Mouse (Mus musculus) spleen, embryonic (tissue): ENCODE measurements at regions not wholly inside any gene's neighbourhood (a gene's known extent, or its start where the extent isn't known, plus 50 kb on each side); places are given as distances from the start of the nearest gene placed in this dataset.
"Not testable (repeated sequence)": the region's sequence is repeated elsewhere in the genome, so short reads cannot be mapped to it uniquely, and the experiment has no call there.

Source experiments
- CTCF ChIA-PET: fragments of 350-600 bp; sonication (Branson Sonifier 250); formaldehyde crosslinking; loops from one replicate; lab custom pipeline; 2022; lab: Charles Lee

DNA sequence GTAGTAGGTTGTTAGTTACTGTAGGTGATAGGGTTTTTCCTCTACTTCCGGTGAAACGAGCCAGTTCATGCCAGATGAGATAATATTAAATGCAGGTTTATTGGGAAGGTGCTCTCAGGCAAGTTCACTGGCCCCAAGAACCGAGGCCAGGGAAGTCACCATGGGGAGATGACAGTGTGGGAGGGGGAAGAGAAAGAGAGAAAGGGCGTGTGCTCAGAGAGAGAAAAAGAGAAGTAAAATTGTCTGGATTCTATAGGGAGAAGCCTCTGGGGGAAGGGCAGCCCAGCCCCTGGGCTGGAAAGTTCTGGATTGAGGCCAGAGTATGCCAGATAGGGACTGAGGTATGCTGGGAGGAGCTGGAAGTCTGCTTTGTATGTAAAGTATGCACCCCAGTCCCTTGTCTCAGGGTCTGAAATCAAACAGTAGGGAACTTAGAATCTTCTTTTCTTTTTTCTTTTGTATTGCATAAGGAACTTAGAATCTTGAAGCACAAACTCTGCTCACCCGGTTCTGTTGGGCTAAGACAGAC is 292.9 kb upstream of the Arglu1 start:
- CTCF ChIA-PET: interaction anchor here (0.6 kb wide), 1 partner anchor 836 kb away, joined by 11 read pairs; no protein-coding TSS in a partner anchor

DNA sequence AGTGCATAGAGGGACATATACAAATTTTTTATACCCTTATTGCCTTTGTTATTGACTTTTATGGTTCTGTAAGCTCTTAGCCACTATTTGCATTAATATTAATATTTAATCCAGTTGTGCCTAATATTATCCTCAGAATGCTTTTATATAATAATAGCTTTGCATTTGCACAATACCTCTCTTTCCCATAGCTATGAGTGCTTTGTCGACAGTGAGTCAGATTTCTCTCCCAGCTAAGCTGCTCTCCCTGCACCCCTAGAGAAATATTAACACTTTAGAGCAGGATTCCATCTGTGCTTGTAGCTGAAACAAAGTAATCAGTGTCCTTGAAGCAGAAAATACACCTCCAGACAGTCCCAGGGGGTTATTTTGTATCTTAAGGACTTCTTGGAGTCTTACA is 288.6 kb upstream of the Arglu1 start:
- CTCF ChIA-PET: no interaction called here

DNA sequence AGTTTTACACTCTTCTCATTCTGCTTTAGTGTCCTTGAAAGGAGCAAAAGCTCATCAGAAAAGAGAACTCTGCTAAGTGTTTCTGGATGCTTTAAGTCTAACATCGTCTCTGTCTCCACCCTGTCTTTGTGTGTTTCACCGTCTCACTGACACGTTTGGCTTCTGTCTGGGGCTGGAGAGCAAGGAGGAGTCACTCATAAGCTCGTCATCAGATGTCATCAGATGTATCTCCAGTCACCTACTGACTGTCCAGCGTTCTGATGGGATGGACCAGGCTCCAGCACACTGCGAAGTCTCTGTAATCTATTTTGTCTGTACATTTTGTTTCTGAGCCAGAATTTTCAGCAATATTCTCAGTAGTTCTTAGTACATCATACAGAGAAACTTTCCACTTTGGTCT is 283.4 kb upstream of the Arglu1 start:
- CTCF ChIA-PET: no interaction called here

DNA sequence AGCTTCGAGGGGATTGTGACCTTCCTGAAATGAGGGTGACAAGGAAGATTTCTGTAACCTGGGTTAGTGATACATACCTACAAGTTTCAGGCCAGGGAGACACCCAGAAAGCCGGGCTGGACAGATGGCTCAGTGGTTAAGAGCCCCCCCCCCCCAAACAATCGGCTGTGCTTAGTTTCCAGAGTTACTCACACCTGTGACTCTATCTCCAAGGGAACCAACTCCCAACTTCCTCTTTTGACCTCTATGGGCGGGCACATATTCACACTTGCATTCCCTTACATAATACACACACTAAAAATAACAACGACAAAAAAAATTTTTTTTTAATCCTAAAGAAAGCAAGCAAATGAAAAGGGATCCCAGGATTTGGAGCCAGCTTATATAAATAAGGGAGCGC is 283.0 kb upstream of the Arglu1 start:
- CTCF ChIA-PET: interaction anchor here (0.5 kb wide), 1 partner anchor 25 kb away, joined by 3 read pairs; no protein-coding TSS in a partner anchor

DNA sequence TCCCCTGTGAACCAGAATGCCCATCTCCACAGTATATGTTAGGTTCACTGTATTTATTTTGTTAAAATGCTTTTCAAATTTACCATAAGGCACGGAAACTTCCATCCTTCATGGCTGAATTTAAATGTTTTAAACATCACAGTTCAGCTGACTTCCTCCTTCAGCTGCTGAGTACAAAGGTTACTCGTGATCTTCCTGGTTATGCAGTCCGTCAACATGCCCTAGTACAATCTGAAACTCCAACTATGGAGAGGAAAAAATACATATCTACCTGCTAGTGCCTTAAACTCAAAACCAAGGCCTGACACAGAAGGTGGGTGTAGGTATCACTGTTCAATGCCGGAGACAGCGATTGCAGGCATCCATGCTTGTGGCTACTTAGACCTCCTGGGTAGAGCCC is 280.5 kb upstream of the Arglu1 start:
- CTCF ChIA-PET: no interaction called here

DNA sequence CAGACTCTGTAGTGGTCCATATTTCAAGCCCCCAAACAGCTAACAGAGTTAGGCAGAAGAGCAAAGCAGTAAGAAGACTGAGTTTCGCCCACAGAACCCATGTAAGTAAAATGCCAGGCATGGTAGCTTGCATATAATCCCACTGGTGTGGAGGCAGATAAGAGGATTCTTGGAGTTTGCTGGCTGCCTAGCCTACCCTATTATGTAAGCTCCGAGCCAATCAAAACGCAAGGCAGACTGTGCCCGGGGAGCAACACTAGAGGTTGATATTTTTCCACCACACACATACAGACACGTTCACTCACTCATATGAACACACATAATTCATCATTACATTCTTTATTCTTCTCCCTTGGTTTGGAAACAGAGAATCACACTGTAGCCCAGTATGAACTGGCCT is 280.0 kb upstream of the Arglu1 start:
- CTCF ChIA-PET: no interaction called here

DNA sequence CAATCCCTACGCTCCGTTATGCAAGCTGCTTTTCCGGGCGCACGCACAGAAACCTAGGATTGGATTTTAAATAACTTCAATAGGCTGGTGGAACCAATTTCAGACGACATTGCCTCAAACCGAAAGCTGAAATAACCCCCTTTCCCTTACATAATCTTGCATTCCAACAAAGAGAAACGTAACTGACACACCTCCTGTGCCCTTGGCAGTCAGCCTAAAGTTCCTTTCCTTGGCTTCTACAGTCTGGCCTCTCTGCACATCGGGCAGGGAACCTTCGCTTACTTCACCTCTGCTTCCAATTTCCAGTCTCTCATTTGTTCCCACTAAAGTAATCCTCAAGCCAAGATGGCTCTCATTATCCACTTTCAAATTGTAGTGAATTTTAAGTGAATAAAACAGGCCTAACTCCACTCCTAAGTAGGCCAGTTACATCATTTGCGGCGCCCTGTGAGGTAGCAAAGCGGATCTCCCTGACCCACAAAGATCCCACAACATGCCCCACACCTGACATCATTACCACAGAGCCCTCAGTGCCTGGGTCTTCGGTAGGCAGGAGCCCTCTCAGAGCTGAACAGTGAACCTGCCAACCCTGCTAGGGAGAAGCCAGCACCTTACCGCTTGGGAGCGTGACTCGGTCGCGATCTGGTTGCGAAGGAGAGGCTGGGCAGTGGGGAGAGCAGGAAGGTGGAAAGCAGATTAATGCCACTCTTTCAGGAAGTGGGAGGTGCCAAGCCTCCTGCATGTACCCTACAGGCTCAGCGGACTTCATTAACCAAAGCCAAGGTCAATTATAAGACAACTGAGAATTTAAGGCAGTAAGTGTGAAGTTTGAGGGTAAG is 279.0 kb upstream of the Arglu1 start:
- CTCF ChIA-PET: no interaction called here

DNA sequence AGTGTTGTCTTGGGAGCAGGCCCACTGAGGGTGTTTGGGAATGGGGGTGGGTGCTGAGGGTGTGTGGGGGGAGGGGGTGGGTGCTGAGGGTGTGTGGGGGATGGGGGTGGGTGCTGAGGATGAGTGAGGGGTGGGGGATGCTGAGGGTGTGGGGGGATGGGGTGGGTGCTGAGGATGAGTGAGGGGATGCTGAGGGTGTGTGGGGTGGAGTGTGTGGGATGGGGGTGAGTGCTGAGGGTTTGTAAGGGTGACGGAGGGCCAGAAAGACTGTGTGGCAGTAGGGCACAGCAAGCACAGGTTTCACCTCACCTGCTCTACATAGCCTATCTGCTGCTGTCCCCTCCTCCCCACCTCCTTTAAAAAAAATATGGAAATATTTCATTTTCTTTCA is 276.3 kb upstream of the Arglu1 start:
- CTCF ChIA-PET: no interaction called here

DNA sequence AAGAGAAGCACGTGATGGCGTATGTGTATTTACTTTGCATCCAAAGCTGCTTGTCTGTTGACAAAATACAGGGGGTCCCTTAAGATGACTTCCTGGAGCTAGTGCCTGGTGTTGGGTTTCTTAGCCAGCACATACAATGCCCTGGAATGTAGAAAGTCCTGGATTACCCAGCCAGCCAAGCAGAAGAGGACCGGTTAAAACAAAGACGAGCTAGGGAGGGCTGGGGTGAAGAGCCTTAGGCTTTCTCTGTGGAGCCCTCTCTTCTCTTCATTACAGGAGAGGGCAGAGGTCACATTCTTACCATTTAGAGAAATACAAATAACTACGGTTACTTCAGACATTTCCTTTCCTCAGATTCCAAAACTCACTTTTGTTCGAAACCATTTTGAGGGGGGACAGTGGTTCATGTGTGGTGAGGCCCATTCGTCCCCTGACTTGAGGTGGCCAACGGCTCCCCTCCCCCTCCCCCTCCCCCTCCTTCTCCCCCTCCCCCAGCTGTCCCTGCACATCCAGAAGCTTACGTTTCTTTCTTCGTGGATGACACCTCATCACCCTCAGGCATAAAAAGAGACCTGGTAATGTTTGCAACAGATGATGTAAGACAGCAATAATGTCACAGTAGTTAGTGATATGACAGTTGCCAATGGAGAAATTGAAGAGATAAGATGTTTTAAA is 275.8 kb upstream of the Arglu1 start:
- CTCF ChIA-PET: no interaction called here

DNA sequence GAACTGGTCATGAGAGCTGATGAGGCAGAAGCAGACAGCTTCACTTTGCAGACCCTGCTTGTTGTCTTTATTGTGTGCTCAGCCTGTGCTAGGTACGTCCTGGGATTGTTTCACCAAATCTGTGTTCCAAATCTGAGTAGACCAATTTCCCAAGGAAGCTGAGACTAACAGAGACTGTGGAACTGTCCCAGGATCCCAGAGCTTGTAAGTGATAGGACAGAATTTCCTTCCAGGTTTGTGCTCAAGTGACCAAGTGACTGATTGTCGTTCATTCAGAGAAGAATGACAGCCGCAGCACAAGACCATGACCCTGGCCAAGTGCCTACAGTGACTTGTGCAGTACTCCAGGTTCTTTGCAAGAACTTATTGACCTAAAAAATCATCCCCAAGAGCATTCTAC is 269.9 kb upstream of the Arglu1 start:
- CTCF ChIA-PET: interaction anchor here (0.7 kb wide), 1 partner anchor 8 kb away, joined by 3 read pairs; no protein-coding TSS in a partner anchor

DNA sequence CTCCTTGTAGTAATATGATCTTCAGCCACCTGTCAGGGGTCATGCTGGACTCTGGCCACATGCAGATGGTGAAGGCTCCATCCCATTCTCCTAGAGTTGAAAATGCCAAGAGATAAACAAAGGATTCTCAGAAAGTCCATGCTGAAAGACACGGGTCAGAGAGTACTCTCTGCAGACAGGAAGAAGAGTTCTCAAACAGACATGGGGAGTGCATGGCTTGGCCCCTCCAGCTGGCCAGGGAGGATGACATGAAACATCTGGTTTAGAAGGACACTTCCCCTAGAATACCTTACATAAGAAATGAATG is 269.4 kb upstream of the Arglu1 start:
- CTCF ChIA-PET: interaction anchor here (0.7 kb wide), 1 partner anchor 8 kb away, joined by 3 read pairs; no protein-coding TSS in a partner anchor

DNA sequence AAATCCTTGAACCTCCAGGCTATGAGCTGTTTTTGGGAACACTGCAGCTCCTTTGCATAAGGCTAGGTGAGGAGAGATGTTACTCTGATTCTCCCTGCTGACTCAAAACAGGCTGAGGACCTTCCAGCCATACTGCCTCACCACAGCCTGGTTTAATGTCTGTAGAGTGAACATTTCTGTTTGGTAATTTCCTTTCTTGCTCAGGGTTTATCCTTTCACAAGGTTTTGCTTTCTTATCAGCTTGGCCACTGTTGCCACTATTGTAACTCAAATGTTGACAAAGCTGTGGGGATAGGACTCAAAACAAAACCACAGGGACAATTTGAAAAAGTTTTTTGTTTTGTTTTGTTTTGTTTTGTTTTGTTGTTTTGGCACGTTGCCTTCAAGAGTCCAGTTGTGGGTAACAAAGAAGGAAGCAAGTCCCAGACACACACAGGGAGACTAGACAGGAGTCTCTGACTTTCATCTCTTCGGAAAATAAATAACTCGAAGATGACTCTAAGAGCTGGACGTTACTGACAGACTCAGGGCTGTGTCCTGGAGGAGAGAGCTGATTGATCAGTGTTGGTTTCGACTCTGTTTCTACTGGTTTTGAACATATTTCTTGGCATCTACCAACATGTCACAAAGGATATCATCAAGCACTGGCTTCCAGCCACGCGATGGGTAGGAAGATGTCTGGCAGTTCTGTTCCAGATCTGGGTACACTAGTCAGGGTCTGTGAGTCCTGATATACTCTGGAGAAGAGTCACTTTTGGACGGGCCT is 268.9 kb upstream of the Arglu1 start:
- CTCF ChIA-PET: interaction anchor here (0.7 kb wide), 1 partner anchor 7 kb away, joined by 3 read pairs; no protein-coding TSS in a partner anchor

DNA sequence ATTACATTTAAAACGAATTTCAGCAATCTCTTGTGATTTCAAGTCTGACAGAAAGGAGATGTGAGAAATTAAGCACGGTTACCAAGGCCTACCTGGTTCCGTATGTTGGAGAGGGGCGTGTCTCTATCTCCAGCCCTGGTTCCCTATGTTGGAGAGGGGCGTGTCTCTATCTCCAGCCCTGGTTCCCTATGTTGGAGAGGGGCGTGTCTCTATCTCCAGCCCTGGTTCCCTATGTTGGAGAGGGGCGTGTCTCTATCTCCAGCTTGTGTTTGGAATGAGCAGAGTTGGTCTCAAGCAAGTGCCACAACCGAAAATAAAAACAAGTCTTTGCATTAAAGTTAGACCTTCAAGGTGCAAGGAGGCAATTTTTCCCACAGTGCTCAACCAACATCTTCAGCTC is 267.8 kb upstream of the Arglu1 start:
- CTCF ChIA-PET: not testable (repeated sequence)

DNA sequence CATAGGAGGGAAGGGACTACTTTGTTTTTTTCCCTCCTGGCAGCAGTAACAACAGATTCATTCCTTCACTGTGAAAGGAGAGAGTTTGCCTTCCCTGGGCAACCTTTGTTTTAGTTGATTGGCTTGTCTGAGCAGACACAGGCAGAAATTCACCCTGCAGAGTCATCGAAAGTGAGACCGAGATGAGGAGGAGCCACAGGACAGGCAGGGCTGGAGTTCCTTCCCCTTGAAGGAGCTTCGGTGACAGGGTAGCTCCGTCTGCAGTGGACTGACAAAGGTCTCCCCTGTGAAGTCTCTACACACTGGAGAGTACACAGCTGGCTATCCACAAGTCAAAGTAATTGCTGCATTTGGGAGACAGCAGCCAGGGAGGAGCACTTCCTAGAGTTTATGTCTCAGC is 261.9 kb upstream of the Arglu1 start:
- CTCF ChIA-PET: interaction anchor here (0.6 kb wide), 1 partner anchor 8 kb away, joined by 3 read pairs; no protein-coding TSS in a partner anchor

DNA sequence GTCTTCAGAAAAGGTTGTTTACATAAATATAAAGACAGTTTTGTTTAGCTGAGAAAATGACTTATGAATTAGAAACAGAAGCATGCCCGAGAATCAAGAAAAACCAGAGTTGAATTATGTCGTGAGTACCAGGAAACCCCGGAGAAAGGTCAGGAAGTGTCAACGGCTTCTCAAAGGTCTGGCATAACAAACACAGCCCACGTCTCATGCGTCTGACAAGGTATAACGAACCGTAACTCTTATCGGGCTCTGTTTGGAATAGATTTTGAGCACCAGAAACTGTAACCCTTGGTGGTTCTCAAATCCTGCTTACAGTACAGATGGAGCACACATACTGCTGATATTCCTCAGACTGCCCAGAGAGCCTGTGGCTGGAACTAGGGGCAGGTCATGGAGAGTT is 260.9 kb upstream of the Arglu1 start:
- CTCF ChIA-PET: no interaction called here

DNA sequence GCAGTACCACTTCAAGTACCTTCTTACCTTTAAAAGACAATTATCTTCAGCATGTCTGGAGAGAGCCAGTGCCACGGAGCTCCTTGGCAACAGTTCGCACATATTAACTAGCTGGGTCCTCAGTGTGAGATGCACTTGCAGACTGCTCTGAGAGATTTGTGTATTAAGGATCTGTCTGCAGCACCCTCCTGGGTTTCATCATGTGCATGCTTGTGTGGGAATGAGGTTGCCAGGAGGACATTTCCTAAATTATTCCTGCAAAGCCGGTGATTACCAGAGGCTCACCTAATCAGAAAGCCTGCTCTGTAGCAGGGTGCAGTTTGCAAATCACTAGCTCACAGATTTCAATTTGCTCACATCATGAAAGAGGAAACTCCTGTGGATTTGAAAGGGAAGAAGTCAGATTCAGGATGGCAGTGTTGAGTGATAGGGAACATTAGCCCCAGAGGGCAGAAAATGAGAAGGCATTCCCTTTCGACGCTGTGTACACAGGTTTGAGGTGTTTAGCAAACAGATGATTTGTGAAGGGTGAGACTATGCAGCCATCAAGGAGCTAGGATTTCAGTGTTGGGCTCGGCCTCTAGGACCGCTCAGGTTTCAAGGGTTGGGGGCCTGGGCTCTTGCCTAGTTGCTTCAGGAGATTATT is 257.3 kb upstream of the Arglu1 start:
- CTCF ChIA-PET: no interaction called here

DNA sequence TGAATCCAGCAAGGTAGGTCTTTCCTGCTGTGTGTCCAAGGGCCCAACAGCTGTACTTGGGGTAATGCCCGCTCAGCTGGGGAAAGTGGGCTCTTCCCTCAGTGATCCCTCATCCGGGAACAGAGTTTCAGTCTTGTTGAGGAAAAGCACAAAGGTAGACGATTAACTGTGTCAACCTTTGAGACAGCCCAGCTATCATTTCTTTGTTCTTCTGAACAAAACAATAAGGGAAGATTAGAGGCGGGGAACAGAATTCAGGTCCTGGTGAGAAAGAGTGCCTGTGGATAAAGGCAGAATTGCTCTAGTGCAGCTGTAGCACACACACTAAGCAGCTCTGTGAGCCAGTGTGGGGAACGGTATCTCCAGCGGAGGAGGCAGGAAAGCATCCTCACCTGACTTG is 252.7 kb upstream of the Arglu1 start:
- CTCF ChIA-PET: no interaction called here

DNA sequence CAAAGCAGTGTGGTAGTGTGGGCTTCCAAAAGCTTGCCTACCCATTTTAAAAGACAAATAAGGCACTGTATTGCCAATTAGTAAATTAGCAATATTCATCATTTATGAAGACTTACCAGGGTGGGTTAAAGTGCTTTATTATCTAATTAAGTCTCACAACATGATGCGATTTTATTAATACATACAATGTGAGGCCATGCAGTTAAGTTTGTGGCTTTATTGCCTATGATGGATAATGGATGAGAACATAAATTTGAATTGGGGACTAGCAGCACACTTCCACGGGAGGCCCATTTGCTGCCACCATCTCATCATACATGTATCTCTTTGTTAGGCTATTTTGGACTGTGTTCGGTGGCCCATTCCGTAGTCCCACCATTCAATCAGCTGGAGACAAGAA is 250.6 kb upstream of the Arglu1 start:
- CTCF ChIA-PET: no interaction called here

DNA sequence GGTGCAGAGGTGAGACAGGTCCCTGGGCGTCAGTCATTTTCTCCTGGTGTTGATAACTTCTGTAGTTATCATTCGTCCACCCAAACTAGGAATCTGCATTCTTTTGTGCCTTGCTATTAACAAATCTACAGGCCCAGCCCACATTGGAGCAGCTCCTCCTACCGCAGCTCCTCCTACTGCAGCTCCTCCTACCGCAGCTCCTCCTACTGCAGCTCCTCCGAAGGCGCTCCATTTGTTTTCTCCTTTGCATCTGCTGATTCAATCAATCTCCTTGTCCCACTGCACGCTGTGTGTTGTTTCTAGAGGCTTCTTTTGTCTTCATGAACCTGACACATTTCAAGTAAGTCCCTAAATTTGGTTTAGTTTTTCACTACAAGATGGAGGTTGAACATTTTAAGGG is 248.2 kb upstream of the Arglu1 start:
- CTCF ChIA-PET: no interaction called here

DNA sequence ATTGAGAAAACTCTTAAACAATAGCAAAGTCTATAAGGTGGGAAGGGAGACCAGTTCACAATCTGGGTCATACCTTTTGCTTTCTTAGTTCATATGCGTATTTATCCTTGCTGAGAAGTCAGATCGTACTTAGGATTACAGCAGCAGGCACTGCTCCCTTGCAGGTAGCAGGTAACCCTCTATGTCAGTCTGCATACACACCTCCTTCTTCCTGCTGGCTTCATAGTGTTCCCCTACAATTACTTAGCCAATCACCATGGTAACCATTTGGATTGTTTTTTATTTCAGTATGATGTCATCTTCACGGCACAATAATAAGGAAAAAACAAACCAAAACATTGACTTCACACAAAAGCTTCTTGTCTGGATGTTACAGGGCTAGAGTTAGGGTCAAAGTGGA is 242.1 kb upstream of the Arglu1 start:
- CTCF ChIA-PET: no interaction called here

DNA sequence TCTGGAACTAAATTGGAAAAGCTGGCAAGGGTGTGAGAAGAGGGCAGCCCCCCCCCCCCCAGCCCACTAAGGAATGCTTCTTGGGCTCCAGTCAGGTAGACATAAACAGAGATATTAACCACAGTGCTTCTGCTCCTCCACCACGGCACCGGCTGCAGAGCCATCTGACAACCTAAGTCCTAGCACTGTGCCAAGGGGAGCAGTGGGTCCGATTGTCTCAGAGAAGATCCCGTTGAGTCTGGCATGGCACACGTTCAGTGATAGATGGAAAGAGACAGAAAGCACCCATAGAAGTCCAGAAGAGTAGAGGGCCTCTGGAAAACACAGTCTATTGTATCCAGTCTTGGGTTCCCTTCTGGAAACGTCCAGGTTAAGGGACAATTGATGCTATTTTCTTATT is 241.4 kb upstream of the Arglu1 start:
- CTCF ChIA-PET: no interaction called here
